Mouse (Mus musculus): Measurements from ENCODE around the gene Dlx2. TPM values are rescaled to one million over a fixed set of nuclear protein-coding genes. Genes with fewer than 3 reads are reported as not detected.

Gene Dlx2
- polyA plus RNA-seq, 2 experiments: 3.1 to 3.6 TPM

DNA sequence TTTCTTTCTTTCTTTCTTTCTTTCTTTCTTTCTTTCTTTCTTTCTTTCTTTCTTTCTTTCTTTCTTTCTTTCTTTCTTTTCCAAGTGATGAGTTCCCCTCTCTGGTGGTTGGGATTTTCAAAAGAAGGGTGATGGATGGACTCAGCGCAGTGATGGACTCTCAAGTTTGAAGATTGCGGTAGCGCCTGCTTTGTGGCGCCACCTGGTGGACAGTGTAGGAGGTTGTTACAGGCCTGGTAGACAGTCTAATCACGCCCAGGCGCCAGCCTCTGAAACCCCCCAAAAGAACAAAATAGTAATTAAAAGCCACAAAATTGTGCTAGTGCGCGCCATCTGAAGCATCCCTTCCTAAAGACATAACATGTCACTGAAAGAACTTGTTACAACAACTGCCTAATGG is 1.3 kb upstream of the Dlx2 start:
- WGBS: 4% methylated on average over 8 of the region's 8 CpGs
- H3K9me3 ChIP-seq (ENCODE audit: control insufficient read depth, low read length): no peaks in the 10 kb centered on the region
- DNase-seq (ENCODE audit: low spot score) (peak; percentile 84), ATAC-seq (ENCODE audit: low FRiP score, low read depth) (peak; percentile 56)
- H3K9ac ChIP-seq (ENCODE audit: low read depth, low read length, severe bottlenecking): no peak overlapping the region
- no peak for TF ChIP-seq POLR2A (IDR thresholded peaks at IDR 0.05; ENCODE audit: borderline replicate concordance, extremely low read depth, insufficient read depth, insufficient read length)
- peaks cover 18% of the 10 kb centered on the region for H3K4me1 ChIP-seq (ENCODE audit: control insufficient read depth, insufficient read depth, low read length)
- no peak overlapping the region for H3K27ac ChIP-seq (replicated peaks; ENCODE audit: low read depth, low read length)
- H3K36me3 ChIP-seq (ENCODE audit: control insufficient read depth, insufficient read depth, low read length): no peaks in the 10 kb centered on the region
- no peak overlapping the region for H3K4me3 ChIP-seq (replicated peaks; ENCODE audit: low read length)
- peaks cover 77% of the 10 kb centered on the region for H3K27me3 ChIP-seq (ENCODE audit: control insufficient read depth, insufficient read depth, low read length)
- no peak overlapping the region for H3K4me2 ChIP-seq (replicated peaks; ENCODE audit: low read depth, low read length, severe bottlenecking)

DNA sequence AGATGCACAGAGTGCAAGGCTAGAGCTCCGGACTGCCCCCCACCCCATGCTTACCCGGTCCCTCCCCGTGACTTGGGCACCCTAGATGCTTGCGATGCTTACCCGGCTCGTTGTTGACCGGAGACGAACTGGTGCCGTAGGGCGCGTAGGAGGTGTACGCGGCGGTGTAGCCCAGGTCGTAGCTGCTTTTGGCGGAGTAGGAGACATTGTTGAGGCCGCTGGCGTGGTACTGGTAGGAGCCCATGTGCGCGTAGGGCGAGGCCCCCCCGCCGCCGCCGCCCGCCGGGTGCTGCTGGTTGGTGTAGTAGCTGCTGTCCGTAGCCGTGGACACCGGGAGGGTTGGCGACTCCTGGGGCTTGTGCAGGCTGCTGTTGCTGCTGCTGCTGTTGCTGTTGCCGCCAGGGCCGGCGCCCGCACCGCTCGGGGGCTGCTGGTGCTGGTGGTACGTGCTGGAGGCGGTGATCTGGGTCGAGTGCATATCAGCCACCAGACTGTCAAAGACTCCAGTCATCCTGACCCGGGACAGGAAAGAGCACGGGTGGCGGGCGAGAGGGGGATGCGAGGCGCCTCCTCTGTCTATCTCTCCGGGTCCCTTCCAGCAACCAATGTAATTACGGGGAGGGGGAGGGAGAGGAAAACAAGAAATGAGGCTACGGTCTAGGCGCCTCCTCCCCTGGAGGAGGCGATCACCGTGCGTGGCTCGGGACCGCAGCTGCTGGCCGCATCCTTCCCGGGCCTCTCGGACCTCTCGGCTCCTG is 493 bp downstream of the Dlx2 start:
- Histone ChIP-seq H3K27me3 (ENCODE audit: control insufficient read depth, insufficient read depth, low read length) (peaks cover 78% of the 10 kb centered on the region), H3K4me3 (replicated peaks; ENCODE audit: low read length) (peak overlapping the region; percentile 47), H3K9me3 (ENCODE audit: control insufficient read depth, low read length) (no peaks in the 10 kb centered on the region), H3K9ac (ENCODE audit: low read depth, low read length, severe bottlenecking) (peak overlapping the region; percentile 38), H3K36me3 (ENCODE audit: control insufficient read depth, insufficient read depth, low read length) (no peaks in the 10 kb centered on the region), H3K4me1 (ENCODE audit: control insufficient read depth, insufficient read depth, low read length) (peaks cover 23% of the 10 kb centered on the region), H3K4me2 (replicated peaks; ENCODE audit: low read depth, low read length, severe bottlenecking) (peak overlapping the region; percentile 98), H3K27ac (replicated peaks; ENCODE audit: low read depth, low read length) (no peak overlapping the region)
- ATAC-seq (ENCODE audit: low FRiP score, low read depth) (peak; percentile 16), DNase-seq (ENCODE audit: low spot score) (no peak)
- WGBS: under 1% methylated on average over 45 of the region's 59 CpGs
- TF ChIP-seq POLR2A (IDR thresholded peaks at IDR 0.05; ENCODE audit: borderline replicate concordance, extremely low read depth, insufficient read depth, insufficient read length): no peak

- Histone ChIP-seq H3K27me3 (ENCODE audit: control insufficient read depth, insufficient read depth, low read length) (peaks cover 84% of the 10 kb centered on the region), H3K4me1 (ENCODE audit: control insufficient read depth, insufficient read depth, low read length) (peaks cover 28% of the 10 kb centered on the region), H3K9ac (ENCODE audit: low read depth, low read length, severe bottlenecking) (peak overlapping the region; percentile 38; the same call in 1 of the 2 replicates), H3K27ac (replicated peaks; ENCODE audit: low read depth, low read length) (no peak overlapping the region), H3K4me2 (replicated peaks; ENCODE audit: low read depth, low read length, severe bottlenecking) (peak overlapping the region; percentile 98), H3K4me3 (replicated peaks; ENCODE audit: low read length) (peak overlapping the region; percentile 47), H3K36me3 (ENCODE audit: control insufficient read depth, insufficient read depth, low read length) (no peaks in the 10 kb centered on the region), H3K9me3 (ENCODE audit: control insufficient read depth, low read length) (no peaks in the 10 kb centered on the region)
- ATAC-seq (ENCODE audit: low FRiP score, low read depth): no peak
- no peak for TF ChIP-seq POLR2A (IDR thresholded peaks at IDR 0.05; ENCODE audit: borderline replicate concordance, extremely low read depth, insufficient read depth, insufficient read length)
- DNase-seq (ENCODE audit: low spot score): no peak
- 1% methylated on average over 29 of the region's 32 CpGs for WGBS
Observed at GRCm38 (mm10) chr2:71545401-71545881, 1.1 kb downstream of the Dlx2 start.

DNA sequence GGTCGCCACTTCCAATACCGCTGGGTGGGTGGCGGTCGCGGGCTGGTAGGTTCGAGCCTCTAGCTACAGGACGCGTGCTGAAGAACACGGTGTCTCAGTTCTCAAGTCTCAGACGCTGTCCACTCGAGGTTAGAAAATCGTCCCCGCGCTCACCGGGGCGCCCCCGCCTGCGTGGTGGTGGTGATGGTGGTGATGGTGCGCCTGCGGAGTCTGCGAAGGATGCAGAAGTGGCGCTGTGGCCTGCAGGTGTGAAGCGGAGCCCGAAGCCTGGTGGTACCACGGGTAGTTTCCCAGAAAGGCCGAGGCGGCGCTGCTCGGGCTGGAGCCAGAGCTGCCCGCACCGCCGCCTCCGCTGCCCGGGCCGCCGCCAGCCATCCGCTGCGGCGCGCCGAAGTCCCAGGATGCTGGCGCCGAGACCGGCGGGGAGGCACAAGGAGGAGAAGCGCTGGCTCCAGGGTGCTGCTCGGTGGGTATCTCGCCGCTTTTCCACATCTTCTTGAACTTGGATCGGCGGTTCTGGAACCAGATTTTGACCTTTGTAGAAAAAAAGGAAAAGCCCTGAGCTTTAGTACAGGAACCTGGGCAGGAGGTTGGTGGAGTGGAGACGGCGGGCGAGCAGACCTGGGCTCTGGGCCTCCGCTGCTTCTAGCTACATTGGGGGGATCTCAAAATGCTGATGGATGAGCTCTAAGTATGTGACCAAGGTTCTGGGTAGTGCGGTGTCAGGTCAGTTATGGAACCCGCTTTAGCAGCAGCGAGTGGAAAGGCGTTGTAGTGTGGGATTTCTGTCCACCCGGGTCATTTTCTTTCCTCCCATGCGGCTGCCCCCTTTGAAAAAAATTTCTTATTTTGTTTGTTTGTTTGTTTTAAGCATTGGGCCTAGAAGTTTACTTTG is 1.9 kb downstream of the Dlx2 start:
- ATAC-seq (ENCODE audit: low FRiP score, low read depth): no peak
- Histone ChIP-seq H3K9ac (ENCODE audit: low read depth, low read length, severe bottlenecking) (peak overlapping the region; percentile 5; the same call in 1 of the 2 replicates), H3K27me3 (ENCODE audit: control insufficient read depth, insufficient read depth, low read length) (peaks cover 89% of the 10 kb centered on the region), H3K36me3 (ENCODE audit: control insufficient read depth, insufficient read depth, low read length) (no peaks in the 10 kb centered on the region), H3K4me3 (replicated peaks; ENCODE audit: low read length) (peak overlapping the region; percentile 47), H3K9me3 (ENCODE audit: control insufficient read depth, low read length) (no peaks in the 10 kb centered on the region), H3K4me1 (ENCODE audit: control insufficient read depth, insufficient read depth, low read length) (peaks cover 28% of the 10 kb centered on the region), H3K4me2 (replicated peaks; ENCODE audit: low read depth, low read length, severe bottlenecking) (peak overlapping the region; percentile 21), H3K27ac (replicated peaks; ENCODE audit: low read depth, low read length) (no peak overlapping the region)
- WGBS: 2% methylated on average over 60 of the region's 61 CpGs
- TF ChIP-seq POLR2A (IDR thresholded peaks at IDR 0.05; ENCODE audit: borderline replicate concordance, extremely low read depth, insufficient read depth, insufficient read length): no peak
- no peak for DNase-seq (ENCODE audit: low spot score)

DNA sequence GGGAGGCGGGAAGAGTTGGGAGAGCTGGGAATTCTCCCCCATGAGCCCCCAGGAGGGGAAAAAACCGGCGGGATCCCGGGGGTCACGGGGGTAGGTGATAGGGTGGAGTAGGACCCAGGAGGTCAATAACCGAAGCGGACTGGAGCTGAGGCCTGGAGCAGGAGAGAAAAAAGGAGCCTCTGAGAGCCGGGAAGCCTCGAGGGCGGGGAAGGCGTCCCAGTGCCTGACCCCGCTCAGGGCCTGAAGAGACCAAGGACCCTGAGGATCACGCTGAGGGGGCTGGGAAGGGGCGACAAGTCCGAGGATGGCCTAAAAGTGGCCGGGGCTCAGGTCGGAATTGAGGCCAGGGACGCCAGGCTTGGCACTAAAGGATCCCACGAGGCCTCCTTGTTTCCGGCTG is 2.6 kb downstream of the Dlx2 start:
- Histone ChIP-seq H3K27ac (replicated peaks; ENCODE audit: low read depth, low read length) (no peak overlapping the region), H3K36me3 (ENCODE audit: control insufficient read depth, insufficient read depth, low read length) (no peaks in the 10 kb centered on the region), H3K9me3 (ENCODE audit: control insufficient read depth, low read length) (no peaks in the 10 kb centered on the region), H3K4me1 (ENCODE audit: control insufficient read depth, insufficient read depth, low read length) (peaks cover 28% of the 10 kb centered on the region), H3K27me3 (ENCODE audit: control insufficient read depth, insufficient read depth, low read length) (peaks cover 89% of the 10 kb centered on the region), H3K9ac (ENCODE audit: low read depth, low read length, severe bottlenecking) (0 out of 2 replicates have a peak overlapping the region, but pooled peaks have one; percentile 5), H3K4me3 (replicated peaks; ENCODE audit: low read length) (peak overlapping the region; percentile 47), H3K4me2 (replicated peaks; ENCODE audit: low read depth, low read length, severe bottlenecking) (peak overlapping the region; percentile 21; the same call in 1 of the 2 replicates)
- DNase-seq (ENCODE audit: low spot score) (no peak), ATAC-seq (ENCODE audit: low FRiP score, low read depth) (no peak)
- WGBS: 2% methylated on average over 19 of the region's 20 CpGs
- TF ChIP-seq POLR2A (IDR thresholded peaks at IDR 0.05; ENCODE audit: borderline replicate concordance, extremely low read depth, insufficient read depth, insufficient read length): no peak

Measured in limb, embryonic 14.5 days (tissue).